Mouse (Mus musculus) erythroblast, embryonic 14.5 days (primary cell): Measurements from ENCODE around the gene Psmd4. TPM values are rescaled to one million over a fixed set of nuclear protein-coding genes. Genes with fewer than 3 reads are reported as not detected.

ENCODE experiments used
- H3K27me3 ChIP-seq: 2 replicates; pipeline ENCODE4 v1.6.1; 2012; ENCODE audit warnings: inconsistent platforms; ENCODE audit not compliant: control insufficient read depth
- H3K36me3 ChIP-seq: 2 replicates; pipeline ENCODE4 v1.6.1; 2012; ENCODE audit warnings: mild to moderate bottlenecking, inconsistent platforms; ENCODE audit not compliant: control insufficient read depth
- H3K4me1 ChIP-seq: 2 replicates; pipeline ENCODE4 v1.6.1; 2012; ENCODE audit warnings: inconsistent platforms; ENCODE audit not compliant: control insufficient read depth
- H3K4me3 ChIP-seq: replicated peaks from 2 replicates; pipeline ENCODE3; 2012; ENCODE audit warnings: moderate library complexity, mild to moderate bottlenecking, inconsistent platforms
- H3K9me3 ChIP-seq: 2 replicates; pipeline ENCODE4 v1.6.1; 2012; ENCODE audit warnings: low read length, inconsistent platforms, mixed read lengths; ENCODE audit not compliant: control insufficient read depth
- GATA1 ChIP-seq: IDR thresholded peaks from 2 replicates; pipeline ENCODE4 v1.6.1; 2012; ENCODE audit warnings: low read length, inconsistent platforms, mixed read lengths
- TAL1 ChIP-seq: IDR thresholded peaks from 3 replicates; pipeline ENCODE4 v1.6.1; 2012; ENCODE audit warnings: low read length, inconsistent platforms, mixed read lengths
- polyA plus RNA-seq: library from polyadenylated mRNA; stranded (reverse); fragments of >175 nt; gene quantifications from 2 replicates; pipeline ENCODE4 v1.2.3, GENCODE M21; 2012

The Psmd4 gene
- polyA plus RNA-seq, 1 experiment, result 20.7 TPM

DNA sequence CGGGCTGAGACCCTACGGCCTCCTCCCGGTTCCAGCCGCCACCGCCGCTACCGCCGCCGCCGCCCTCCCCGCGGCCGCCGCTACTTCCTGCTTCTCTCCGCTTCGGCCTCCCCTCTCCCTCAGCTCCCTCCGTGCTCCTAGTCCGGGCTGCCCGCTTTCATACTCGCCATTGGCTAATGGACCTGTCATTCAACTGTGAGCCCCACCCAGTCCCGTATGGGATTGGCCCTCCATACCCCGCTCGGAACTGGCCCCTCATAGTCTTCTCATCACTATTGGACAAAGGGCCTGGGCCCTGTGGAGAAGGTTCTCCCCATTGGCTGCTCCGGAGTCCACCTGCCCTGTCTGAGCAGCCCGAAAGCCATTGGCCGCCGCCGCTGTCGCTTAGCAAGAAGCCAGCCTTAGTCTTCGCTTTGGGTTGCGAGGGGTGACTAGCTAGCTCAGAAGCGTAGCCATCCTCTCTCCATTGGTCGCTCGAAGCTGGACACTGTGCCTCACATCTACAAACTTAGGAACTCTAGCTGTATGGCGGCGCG lies 27.0 kb downstream of the Psmd4 start, which contains the start of gene Zfp687:
Zfp687 (minus strand) TSS at position 112 of the 536 bp plus-strand sequence.
- Histone ChIP-seq H3K27me3 (no peaks in the 10 kb centered on the region), H3K4me3 (peak within 1 kb of the TSS; percentile 78), H3K9me3 (no peaks in the 10 kb centered on the region), H3K4me1 (peaks cover 52% of the 10 kb centered on the region), H3K36me3 (peaks cover 47% of the 10 kb centered on the region)
- TF ChIP-seq GATA1 (no peak), TAL1 (no peak)

GRCm38 (mm10) chr3:95014428-95015151 lies 27.8 kb downstream of the Psmd4 start:
- peaks cover 54% of the 10 kb centered on the region for H3K4me1 ChIP-seq
- H3K27me3 ChIP-seq, result no peaks in the 10 kb centered on the region
- TF ChIP-seq TAL1 (no peak), GATA1 (no peak)
- H3K9me3 ChIP-seq, result no peaks in the 10 kb centered on the region
- peak overlapping the region; percentile 78 for H3K4me3 ChIP-seq
- peaks cover 47% of the 10 kb centered on the region for H3K36me3 ChIP-seq

GRCm38 (mm10) chr3:95013699-95014427 lies 28.6 kb downstream of the Psmd4 start:
- Histone ChIP-seq H3K9me3 (no peaks in the 10 kb centered on the region), H3K4me1 (peaks cover 54% of the 10 kb centered on the region), H3K36me3 (peaks cover 49% of the 10 kb centered on the region), H3K27me3 (no peaks in the 10 kb centered on the region), H3K4me3 (peak overlapping the region; percentile 78)
- TF ChIP-seq GATA1, result no peak
- TF ChIP-seq TAL1, result no peak

- peaks cover 53% of the 10 kb centered on the region for H3K36me3 ChIP-seq
- peaks cover 51% of the 10 kb centered on the region for H3K4me1 ChIP-seq
- H3K4me3 ChIP-seq, result peak overlapping the region; percentile 78
- no peaks in the 10 kb centered on the region for H3K27me3 ChIP-seq
- no peaks in the 10 kb centered on the region for H3K9me3 ChIP-seq
- TF ChIP-seq TAL1, result no peak
- TF ChIP-seq GATA1, result no peak
Measured at GRCm38 (mm10) chr3:95012982-95013381, 29.4 kb downstream of the Psmd4 start.

DNA sequence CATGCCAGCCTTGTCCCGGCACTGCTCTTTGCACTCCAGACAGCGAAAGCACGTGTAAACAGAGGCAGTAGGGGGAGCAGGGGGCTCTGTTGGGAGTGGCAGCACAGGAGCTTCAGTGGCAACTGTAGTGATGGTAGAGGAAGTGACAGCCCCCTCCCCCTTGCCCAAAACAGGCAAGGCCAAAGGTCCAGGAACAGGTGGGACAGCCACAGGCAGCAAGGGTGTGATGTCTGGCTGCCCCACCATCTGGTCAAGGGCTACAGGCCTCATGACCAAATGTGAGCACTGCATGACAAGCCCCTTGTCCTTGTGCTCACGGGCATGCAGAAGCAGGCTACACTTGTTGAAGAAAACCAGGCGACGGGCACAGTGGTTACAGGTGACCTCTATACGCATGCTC lies 32.0 kb downstream of the Psmd4 start:
- H3K4me3 ChIP-seq, result no peak overlapping the region
- no peak for TF ChIP-seq GATA1
- TF ChIP-seq TAL1, result no peak
- H3K4me1 ChIP-seq, result peaks cover 36% of the 10 kb centered on the region
- no peaks in the 10 kb centered on the region for H3K27me3 ChIP-seq
- H3K36me3 ChIP-seq, result peaks cover 79% of the 10 kb centered on the region
- H3K9me3 ChIP-seq, result no peaks in the 10 kb centered on the region

- Histone ChIP-seq H3K27me3 (no peaks in the 10 kb centered on the region), H3K9me3 (no peaks in the 10 kb centered on the region), H3K36me3 (peaks cover 96% of the 10 kb centered on the region), H3K4me3 (no peak overlapping the region), H3K4me1 (peaks cover 27% of the 10 kb centered on the region)
- no peak for TF ChIP-seq GATA1
Measured at GRCm38 (mm10) chr3:95007706-95008105, 34.7 kb downstream of the Psmd4 start.

DNA sequence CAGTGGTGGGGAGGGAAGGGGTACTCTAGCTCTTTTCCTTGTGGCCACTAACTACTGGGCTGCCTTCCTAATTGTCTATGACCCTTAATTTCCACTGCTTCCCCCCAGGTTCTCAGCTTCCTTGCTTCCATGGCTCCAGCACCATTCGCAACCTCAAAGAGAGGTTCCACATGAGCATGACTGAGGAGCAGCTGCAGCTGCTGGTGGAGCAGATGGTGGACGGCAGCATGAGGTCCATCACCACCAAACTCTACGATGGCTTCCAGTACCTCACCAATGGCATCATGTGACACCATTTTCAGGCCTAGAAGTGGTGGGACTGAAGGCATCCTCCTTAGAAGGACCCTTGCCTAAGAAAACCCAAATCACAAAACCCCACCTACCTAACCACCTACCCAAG lies 36.8 kb downstream of the Psmd4 start:
- Histone ChIP-seq H3K36me3 (peaks cover 96% of the 10 kb centered on the region), H3K4me3 (no peak overlapping the region)

GRCm38 (mm10) chr3:95003273-95003672 lies 39.1 kb downstream of the Psmd4 start:
- Histone ChIP-seq H3K4me3 (no peak overlapping the region), H3K36me3 (peaks cover 94% of the 10 kb centered on the region), H3K9me3 (no peaks in the 10 kb centered on the region), H3K4me1 (peaks cover 17% of the 10 kb centered on the region), H3K27me3 (no peaks in the 10 kb centered on the region)
- TF ChIP-seq TAL1 (no peak), GATA1 (no peak)

More for the DNA sequence above, 36.8 kb downstream of the Psmd4 start:
- TF ChIP-seq GATA1, result no peak
- TF ChIP-seq TAL1, result no peak
- Histone ChIP-seq H3K4me1 (peaks cover 21% of the 10 kb centered on the region), H3K9me3 (no peaks in the 10 kb centered on the region), H3K27me3 (no peaks in the 10 kb centered on the region)

DNA sequence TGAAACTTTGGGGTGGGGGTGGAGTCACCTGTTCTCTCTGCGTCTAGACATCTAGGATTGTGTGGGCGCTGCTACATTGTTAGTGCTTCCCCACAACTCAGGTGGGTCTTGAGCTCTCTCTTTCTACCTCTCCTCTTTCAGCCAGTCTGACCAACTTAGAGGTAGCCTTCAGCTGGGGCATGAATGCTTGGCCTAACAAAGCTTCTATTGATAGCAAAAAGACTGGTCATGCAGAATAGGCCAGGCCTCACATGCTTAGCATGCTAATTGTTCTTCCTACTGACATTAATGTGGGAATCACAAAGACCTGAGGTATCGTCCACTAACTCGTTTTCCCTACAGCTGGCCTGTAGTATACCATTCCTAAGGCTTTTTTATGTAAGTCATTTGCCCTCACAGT lies 39.8 kb downstream of the Psmd4 start:
- Histone ChIP-seq H3K36me3 (peaks cover 94% of the 10 kb centered on the region), H3K4me1 (peaks cover 17% of the 10 kb centered on the region)

More for the DNA sequence above, 39.8 kb downstream of the Psmd4 start:
- Histone ChIP-seq H3K9me3 (no peaks in the 10 kb centered on the region), H3K27me3 (no peaks in the 10 kb centered on the region), H3K4me3 (no peak overlapping the region)
- TF ChIP-seq TAL1 (no peak), GATA1 (no peak)
